Mouse (Mus musculus) liver, embryonic 14.5 days (tissue): ENCODE measurements around the gene Sh3bgrl. TPM values are rescaled to one million over a fixed set of nuclear protein-coding genes. Genes with fewer than 3 reads are reported as not detected.

ENCODE experiments used
- ATAC-seq: fragments of 200-750 bp; cut with Nextera tagmentation; 2 replicates; pipeline ENCODE4 v1.8.0; 2017; ENCODE audit warnings: moderate number of reproducible peaks, mild to moderate bottlenecking, moderate library complexity; ENCODE audit not compliant: insufficient read depth
- DNase-seq, 3 experiments: peaks; one replicate each; pipeline ENCODE4 v3.0.0-alpha.2; 2012 to 2013; ENCODE audit warnings: low read depth in 3 of 3, low spot score in 3 of 3
- H3K27ac ChIP-seq: fragments of 300-500 bp; sonication (generic); 2 replicates; pipeline ENCODE4 v1.5.1; 2014; ENCODE audit warnings: moderate library complexity, mild to moderate bottlenecking, control low read depth, inconsistent platforms
- H3K27me3 ChIP-seq: fragments of 300-500 bp; sonication (generic); 2 replicates; pipeline ENCODE4 v1.6.1; 2014; ENCODE audit warnings: mild to moderate bottlenecking, low read length, moderate library complexity; ENCODE audit not compliant: control insufficient read depth, insufficient read depth
- H3K36me3 ChIP-seq: fragments of 300-500 bp; sonication (generic); replicated peaks from 2 replicates; pipeline ENCODE4 v1.6.1; 2014; ENCODE audit warnings: low read depth; ENCODE audit not compliant: control insufficient read depth, insufficient read depth
- H3K4me1 ChIP-seq, 2 experiments: fragments of 200-500 bp in 1 of 2; fragments of 300-500 bp in 1 of 2; sonication (generic) in 1 of 2; replicated peaks; 2 replicates each; pipeline ENCODE4 v1.6.1; 2012 to 2014; ENCODE audit warnings: antibody characterized with exemption in 1 of 2, inconsistent platforms in 1 of 2, low read length in 1 of 2; ENCODE audit not compliant: control insufficient read depth in 2 of 2, insufficient read depth in 2 of 2
- H3K4me2 ChIP-seq: fragments of 300-500 bp; sonication (generic); 2 replicates; pipeline ENCODE4 v1.6.1; 2014; ENCODE audit warnings: low read depth, mild to moderate bottlenecking, control low read depth, moderate library complexity
- H3K4me3 ChIP-seq, 2 experiments: fragments of 200-500 bp in 1 of 2; fragments of 300-500 bp in 1 of 2; sonication (generic) in 1 of 2; 2 replicates each; pipeline ENCODE4 v1.5.1; 2012 to 2014; ENCODE audit warnings: low read depth in 2 of 2, low read length in 2 of 2, mild to moderate bottlenecking in 2 of 2, control low read depth in 1 of 2, inconsistent platforms in 1 of 2, moderate library complexity in 1 of 2; ENCODE audit not compliant: insufficient read depth in 1 of 2
- H3K9ac ChIP-seq: fragments of 300-500 bp; sonication (generic); replicated peaks from 2 replicates; pipeline ENCODE4 v1.6.1; 2014; ENCODE audit warnings: mild to moderate bottlenecking, control low read depth, moderate library complexity
- H3K9me3 ChIP-seq: fragments of 300-500 bp; sonication (generic); 2 replicates; pipeline ENCODE4 v1.6.1; 2016; ENCODE audit warnings: low read length, mixed read lengths; ENCODE audit not compliant: control insufficient read depth
- CTCF ChIP-seq: IDR thresholded peaks from 2 replicates; pipeline ENCODE4 v1.5.1; 2016; ENCODE audit warnings: antibody characterized with exemption, low read depth, control low read depth
- EP300 ChIP-seq: IDR thresholded peaks from 2 replicates; pipeline ENCODE4 v1.6.1; 2016; ENCODE audit warnings: antibody characterized with exemption, low read depth
- WGBS: fragments of 180-500 bp; shearing (Covaris S2); extraction: QIAGEN DNeasy Blood & Tissue Kit; methylation state at CpG from one replicate; pipeline ENCODE4 v1.1.7; 2014; ENCODE audit not compliant: insufficient replicate concordance; 5-methylcytosine and 5-hydroxymethylcytosine counted together
- polyA plus RNA-seq, 2 experiments: library from polyadenylated mRNA; depleted of rRNA in 1 of 2; stranded (reverse) in 1 of 2; unstranded in 1 of 2; fragments of >200 nt; fragmentation: Nextera tagmentation in 1 of 2; extraction: Ambion mirVana in 1 of 2; gene quantifications; 2 replicates each; pipeline versions ENCODE4 v1.2.1 to v1.2.3; 2012 to 2014

The Sh3bgrl gene
- polyA plus RNA-seq, 2 experiments = 26.0 to 29.9 TPM

GRCm38 (mm10) chrX:109137295-109137694, 42.1 kb downstream of the Sh3bgrl start:
- WGBS = 54% methylated on average over 2 of the region's 2 CpGs

DNA sequence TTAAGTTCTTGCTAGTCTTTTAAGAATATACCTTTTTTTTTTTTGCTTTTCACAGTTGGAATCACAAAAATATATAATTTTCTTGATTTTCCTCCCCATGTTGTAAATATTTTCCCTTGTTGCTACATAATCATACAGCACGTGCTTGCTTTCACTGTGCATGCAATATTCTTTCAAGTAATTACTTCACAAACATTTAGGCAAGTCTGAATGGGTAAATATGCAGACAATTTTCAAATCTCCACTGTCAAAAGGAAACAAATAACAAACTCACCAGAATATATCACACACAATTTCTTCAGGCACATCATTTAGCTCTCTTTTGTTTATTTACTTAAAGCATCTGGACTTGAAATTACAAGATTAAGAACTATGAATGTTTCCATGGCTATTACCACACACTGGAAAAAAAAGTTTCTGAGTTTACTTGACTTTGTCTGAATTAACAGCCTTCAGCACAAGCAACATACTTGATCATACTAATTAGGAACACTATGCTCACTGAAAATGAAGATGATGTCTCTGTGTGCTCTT, 46.2 kb downstream of the Sh3bgrl start:
- DNase-seq (no peak), ATAC-seq (no peak)
- Histone ChIP-seq H3K36me3 (no peaks in the 10 kb centered on the region), H3K4me1 (no peaks in the 10 kb centered on the region), H3K4me2 (no peak overlapping the region), H3K27ac (no peak overlapping the region), H3K27me3 (no peaks in the 10 kb centered on the region), H3K9me3 (no peaks in the 10 kb centered on the region), H3K9ac (no peak overlapping the region), H3K4me3 (no peak overlapping the region)
- WGBS = 39% methylated on average over 1 of the region's 1 CpGs
- TF ChIP-seq CTCF (no peak), EP300 (no peak)

More at GRCm38 (mm10) chrX:109137295-109137694, 42.1 kb downstream of the Sh3bgrl start:
- Histone ChIP-seq H3K27me3 (no peaks in the 10 kb centered on the region), H3K4me2 (no peak overlapping the region), H3K4me1 (no peaks in the 10 kb centered on the region; a peak in 1 of 4 replicates), H3K4me3 (no peak overlapping the region), H3K36me3 (no peaks in the 10 kb centered on the region), H3K9ac (no peak overlapping the region), H3K9me3 (no peaks in the 10 kb centered on the region), H3K27ac (no peak overlapping the region)
- ATAC-seq (peak; percentile 28; the same call in 1 of the 2 replicates), DNase-seq (no peak)
- TF ChIP-seq CTCF (no peak), EP300 (no peak)

GRCm38 (mm10) chrX:109142281-109142680, 47.1 kb downstream of the Sh3bgrl start:
- H3K9ac ChIP-seq = no peak overlapping the region
- WGBS = 50% methylated on average over 4 of the region's 4 CpGs
- H3K4me1 ChIP-seq = no peaks in the 10 kb centered on the region
- no peaks in the 10 kb centered on the region for H3K9me3 ChIP-seq
- no peak for DNase-seq
- H3K27me3 ChIP-seq = no peaks in the 10 kb centered on the region
- ATAC-seq = no peak
- H3K4me3 ChIP-seq = no peak overlapping the region
- TF ChIP-seq EP300 (no peak), CTCF (no peak)
- H3K36me3 ChIP-seq = no peaks in the 10 kb centered on the region
- no peak overlapping the region for H3K27ac ChIP-seq
- no peak overlapping the region for H3K4me2 ChIP-seq

DNA sequence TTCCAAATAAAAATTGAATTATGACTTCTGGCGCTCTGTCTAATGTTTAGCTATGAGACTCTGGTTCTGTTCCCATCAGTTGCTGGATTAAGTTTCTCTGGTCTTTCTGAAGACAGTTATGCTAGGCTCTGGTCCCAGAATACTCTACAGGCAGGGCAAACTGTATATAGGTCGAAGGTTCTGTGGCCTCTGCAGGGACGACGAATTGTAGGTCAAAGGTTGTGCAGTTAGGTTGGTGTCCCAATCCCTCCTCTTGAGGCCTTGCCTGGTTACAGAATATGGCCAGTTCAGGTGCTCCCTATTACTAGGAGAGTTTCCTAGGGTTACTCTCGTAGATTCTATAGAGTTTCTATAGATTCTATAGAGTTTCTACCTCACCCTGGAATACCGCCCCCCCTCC, 50.6 kb downstream of the Sh3bgrl start:
- Histone ChIP-seq H3K4me1 (no peaks in the 10 kb centered on the region), H3K9ac (no peak overlapping the region), H3K9me3 (no peaks in the 10 kb centered on the region), H3K27me3 (no peaks in the 10 kb centered on the region), H3K4me2 (no peak overlapping the region), H3K4me3 (no peak overlapping the region), H3K27ac (no peak overlapping the region), H3K36me3 (no peaks in the 10 kb centered on the region)
- TF ChIP-seq CTCF (no peak), EP300 (no peak)
- ATAC-seq = no peak
- 75% methylated on average over 6 of the region's 6 CpGs for WGBS
- DNase-seq = no peak

DNA sequence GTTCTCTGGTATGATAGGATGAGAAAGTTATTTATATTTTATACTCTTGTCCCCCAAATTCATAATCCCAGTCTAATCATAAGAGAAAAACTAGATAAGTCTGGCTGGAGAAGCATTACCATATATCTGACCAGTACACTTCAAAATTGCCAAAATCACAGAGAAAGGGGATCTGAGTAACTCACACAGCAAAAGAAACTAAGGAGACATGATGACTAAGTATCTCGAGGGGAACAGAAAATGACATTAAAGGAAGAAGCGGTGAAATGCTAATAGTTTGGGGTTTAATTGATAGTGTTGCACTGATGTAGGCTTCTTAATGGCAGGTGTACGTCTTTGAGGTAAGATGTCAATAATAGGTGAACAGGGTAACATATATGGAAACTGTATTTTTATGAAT, 51.9 kb downstream of the Sh3bgrl start:
- no peak for DNase-seq
- Histone ChIP-seq H3K9me3 (no peaks in the 10 kb centered on the region), H3K36me3 (no peaks in the 10 kb centered on the region), H3K27ac (no peak overlapping the region), H3K27me3 (no peaks in the 10 kb centered on the region), H3K4me3 (no peak overlapping the region), H3K4me1 (no peaks in the 10 kb centered on the region), H3K9ac (no peak overlapping the region), H3K4me2 (no peak overlapping the region)
- TF ChIP-seq EP300 (no peak), CTCF (no peak)
- 76% methylated on average over 3 of the region's 3 CpGs for WGBS
- ATAC-seq = no peak
